Mouse (Mus musculus) CH12.LX (cell line): ENCODE measurements around the gene Mrnip.

Experiments used
- BHLHE40 ChIP-seq: IDR thresholded peaks from 2 replicates; pipeline ENCODE4 v1.6.1; 2011; ENCODE audit warnings: mild to moderate bottlenecking, low read depth, low read length, improper control_type of control experiment
- CTCF ChIP-seq, 2 experiments: IDR thresholded peaks in 1 of 2; conservative IDR thresholded peaks in 1 of 2; 2 replicates each; pipeline ENCODE4 v1.5.1; 2011 to 2012; ENCODE audit warnings: low read depth in 2 of 2, low read length in 2 of 2, improper control_type of control experiment in 1 of 2, inconsistent platforms in 1 of 2, mild to moderate bottlenecking in 1 of 2, moderate library complexity in 1 of 2
- EP300 ChIP-seq: IDR thresholded peaks from 2 replicates; pipeline ENCODE4 v1.6.1; 2011; ENCODE audit warnings: low read length, improper control_type of control experiment
- ETS1 ChIP-seq: conservative IDR thresholded peaks from 2 replicates; pipeline ENCODE4 v1.6.1; 2012; ENCODE audit warnings: low read depth, mild to moderate bottlenecking, inconsistent platforms, low read length, improper control_type of control experiment, moderate library complexity
- MAFK ChIP-seq: IDR thresholded peaks from 2 replicates; pipeline ENCODE4 v1.6.1; 2011; ENCODE audit warnings: low read length, improper control_type of control experiment; ENCODE audit not compliant: insufficient replicate concordance
- MAX ChIP-seq: IDR thresholded peaks from 2 replicates; pipeline ENCODE4 v1.6.1; 2011; ENCODE audit warnings: low read length, improper control_type of control experiment
- POLR2A ChIP-seq: IDR thresholded peaks from 2 replicates; pipeline ENCODE4 v1.6.1; 2011; ENCODE audit warnings: low read depth, mild to moderate bottlenecking, improper control_type of control experiment, low read length
- POLR2AphosphoS2 ChIP-seq: IDR thresholded peaks from 2 replicates; pipeline ENCODE4 v1.6.1; 2011; ENCODE audit warnings: low read depth, low read length, improper control_type of control experiment
- RAD21 ChIP-seq: IDR thresholded peaks from 2 replicates; pipeline ENCODE4 v1.6.1; 2011; ENCODE audit warnings: low read depth, mild to moderate bottlenecking, low read length, improper control_type of control experiment, moderate library complexity
- SMC3 ChIP-seq: IDR thresholded peaks from 2 replicates; pipeline ENCODE4 v1.6.1; 2011; ENCODE audit warnings: low read depth, low read length, improper control_type of control experiment

GRCm38 (mm10) chr11:50248473-50249171, 74.4 kb downstream of the Mrnip start:
- no peak for TF ChIP-seq BHLHE40
- no peak for TF ChIP-seq EP300
- TF ChIP-seq MAFK: no peak
- TF ChIP-seq SMC3: no peak
- no peak for TF ChIP-seq MAX
- TF ChIP-seq POLR2A: no peak
- no peak for TF ChIP-seq CTCF (conservative IDR thresholded peaks at IDR 0.05 in 1 of 2, IDR thresholded peaks at IDR 0.05 in 1 of 2; ENCODE audit: low read depth in 2 of 2, low read length in 2 of 2)
- no peak for TF ChIP-seq RAD21
- TF ChIP-seq ETS1: no peak
- TF ChIP-seq POLR2AphosphoS2: no peak
